Mouse (Mus musculus) liver, embryonic 16.5 days (tissue): ENCODE results near the gene Kcnn1. TPM values are rescaled to one million over a fixed set of nuclear protein-coding genes. Genes with fewer than 3 reads are reported as not detected.

ENCODE experiments used
- ATAC-seq: fragments of 200-750 bp; cut with Nextera tagmentation; 2 replicates; pipeline ENCODE4 v1.8.0; 2017; ENCODE audit warnings: low read depth, mild to moderate bottlenecking, moderate number of reproducible peaks, moderate library complexity
- H3K27ac ChIP-seq: fragments of 300-500 bp; sonication (generic); 2 replicates; pipeline ENCODE4 v1.5.1; 2014; ENCODE audit warnings: mild to moderate bottlenecking, low read length
- H3K27me3 ChIP-seq: fragments of 300-500 bp; sonication (generic); 2 replicates; pipeline ENCODE4 v1.6.1; 2014; ENCODE audit warnings: low read depth, low read length, mixed read lengths; ENCODE audit not compliant: control insufficient read depth, insufficient read depth
- H3K36me3 ChIP-seq: fragments of 300-500 bp; sonication (generic); 2 replicates; pipeline ENCODE4 v1.6.1; 2014; ENCODE audit warnings: mild to moderate bottlenecking; ENCODE audit not compliant: control insufficient read depth, insufficient read depth
- H3K4me1 ChIP-seq: fragments of 300-500 bp; sonication (generic); 2 replicates; pipeline ENCODE4 v1.6.1; 2014; ENCODE audit warnings: low read depth, low read length, mixed read lengths; ENCODE audit not compliant: control insufficient read depth
- H3K4me2 ChIP-seq: fragments of 300-500 bp; sonication (generic); 2 replicates; pipeline ENCODE4 v1.6.1; 2014; ENCODE audit warnings: low read depth, low read length, mixed read lengths
- H3K4me3 ChIP-seq: fragments of 300-500 bp; sonication (generic); 2 replicates; pipeline ENCODE4 v1.5.1; 2014; ENCODE audit warnings: low read depth, mild to moderate bottlenecking, low read length
- H3K9ac ChIP-seq: fragments of 300-500 bp; sonication (generic); 2 replicates; pipeline ENCODE4 v1.6.1; 2014; ENCODE audit warnings: low read depth, low read length
- H3K9me3 ChIP-seq: fragments of 300-500 bp; sonication (generic); replicated peaks from 2 replicates; pipeline ENCODE4 v1.6.1; 2016; ENCODE audit warnings: low read length; ENCODE audit not compliant: control insufficient read depth
- WGBS: fragments of 180-500 bp; shearing (Covaris S2); extraction: QIAGEN DNeasy Blood & Tissue Kit; methylation state at CpG from one replicate; pipeline ENCODE4 v1.1.7; 2014; ENCODE audit not compliant: insufficient replicate concordance; 5-methylcytosine and 5-hydroxymethylcytosine counted together
- polyA plus RNA-seq: library from polyadenylated mRNA; unstranded; fragments of >200 nt; fragmentation: Nextera tagmentation; extraction: Ambion mirVana; gene quantifications from 2 replicates; pipeline ENCODE4 v1.2.1, GENCODE M21; 2015

Gene Kcnn1
- polyA plus RNA-seq, 1 experiment from 2014 or later, result 0.46 TPM

- H3K27ac ChIP-seq, result no peak overlapping the region
- H3K9me3 ChIP-seq, result no peaks in the 10 kb centered on the region
- no peak overlapping the region for H3K4me3 ChIP-seq
- no peak overlapping the region for H3K9ac ChIP-seq
- peaks cover 22% of the 10 kb centered on the region for H3K36me3 ChIP-seq
- no peak for ATAC-seq
- H3K4me2 ChIP-seq, result no peak overlapping the region
- H3K4me1 ChIP-seq, result peaks cover 31% of the 10 kb centered on the region
- peaks cover 42% of the 10 kb centered on the region for H3K27me3 ChIP-seq
- 59% methylated on average over 2 of the region's 2 CpGs for WGBS
These were observed 31.3 kb upstream of the Kcnn1 start for GRCm38 (mm10) chr8:70894385-70894720.

GRCm38 (mm10) chr8:70893656-70894384 is 30.8 kb upstream of the Kcnn1 start:
- Histone ChIP-seq H3K36me3 (peaks cover 22% of the 10 kb centered on the region), H3K9ac (no peak overlapping the region), H3K9me3 (no peaks in the 10 kb centered on the region), H3K27me3 (peaks cover 42% of the 10 kb centered on the region), H3K4me1 (peaks cover 31% of the 10 kb centered on the region), H3K27ac (no peak overlapping the region), H3K4me3 (no peak overlapping the region), H3K4me2 (no peak overlapping the region)
- no peak for ATAC-seq
- WGBS, result 33% methylated on average over 12 of the region's 12 CpGs

- peaks cover 45% of the 10 kb centered on the region for H3K27me3 ChIP-seq
These were observed 30.0 kb upstream of the Kcnn1 start for GRCm38 (mm10) chr8:70892896-70893655.

DNA sequence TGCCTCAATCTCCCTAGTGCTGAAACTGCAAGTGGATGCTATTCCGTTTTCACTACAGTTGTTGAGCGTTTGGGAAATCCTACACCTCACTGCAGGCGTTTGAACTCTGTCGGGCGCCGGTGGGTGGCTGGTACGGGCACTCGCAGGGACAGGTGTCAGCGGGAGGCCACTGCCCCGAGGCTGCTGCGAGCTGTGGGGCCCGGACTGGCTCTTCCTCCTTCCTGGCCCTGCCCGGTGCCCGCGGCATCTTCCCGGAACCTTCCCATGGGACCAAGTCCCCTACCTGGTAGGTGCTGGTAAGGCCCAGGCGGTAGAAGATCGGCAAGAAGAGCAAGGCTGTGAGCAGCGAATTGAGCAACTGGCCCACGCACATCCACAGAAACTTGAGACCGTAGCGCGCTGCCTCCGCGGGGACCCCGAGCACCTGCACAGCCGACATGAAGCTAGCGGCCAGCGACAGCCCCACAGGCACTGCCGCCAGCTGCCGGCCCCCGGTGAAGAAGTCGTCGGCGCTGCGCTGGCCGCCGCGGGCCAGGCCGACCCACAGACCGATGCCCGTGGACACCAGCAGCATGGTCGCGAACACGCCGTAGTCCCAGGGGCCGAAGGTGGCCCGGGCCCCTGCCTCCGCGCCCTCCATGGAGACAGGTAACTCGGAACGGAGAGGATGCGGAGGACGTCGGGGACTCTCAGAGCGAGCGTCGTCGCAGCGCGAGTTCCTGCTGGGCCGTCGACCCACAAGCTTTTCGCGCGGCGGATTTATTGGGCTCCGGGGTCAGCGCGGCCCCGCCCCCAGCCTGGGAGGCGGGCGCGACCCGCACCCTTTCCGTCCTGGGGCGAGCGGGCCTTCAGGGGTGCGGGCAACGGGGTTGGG is 29.2 kb upstream of the Kcnn1 start, which contains the start of gene Slc5a5:
Gene Slc5a5 (minus strand): TSS at position 736 of the 874 bp plus-strand sequence.
- H3K27me3 ChIP-seq, result peaks cover 45% of the 10 kb centered on the region
- H3K9ac ChIP-seq, result no peak within 1 kb of the TSS; the same call in 1 of the 2 replicates
- peak within 1 kb of the TSS; percentile 14; the same call in 1 of the 2 replicates for H3K4me3 ChIP-seq
- no peak within 1 kb of the TSS for H3K4me2 ChIP-seq
- peaks cover 22% of the 10 kb centered on the region for H3K36me3 ChIP-seq
- H3K9me3 ChIP-seq, result no peaks in the 10 kb centered on the region
- no peak for ATAC-seq
- 5% methylated on average over 78 of the region's 80 CpGs for WGBS
- H3K27ac ChIP-seq, result no peak within 1 kb of the TSS
- H3K4me1 ChIP-seq, result peaks cover 32% of the 10 kb centered on the region

More at GRCm38 (mm10) chr8:70892896-70893655, 30.0 kb upstream of the Kcnn1 start:
- 23% methylated on average over 20 of the region's 20 CpGs for WGBS
- no peak overlapping the region for H3K4me2 ChIP-seq
- H3K9me3 ChIP-seq, result no peaks in the 10 kb centered on the region
- no peak overlapping the region for H3K27ac ChIP-seq
- H3K4me1 ChIP-seq, result peaks cover 27% of the 10 kb centered on the region
- no peak for ATAC-seq
- no peak overlapping the region; the same call in 1 of the 2 replicates for H3K4me3 ChIP-seq
- peaks cover 22% of the 10 kb centered on the region for H3K36me3 ChIP-seq
- H3K9ac ChIP-seq, result no peak overlapping the region; the same call in 1 of the 2 replicates

- peak; percentile 28 for ATAC-seq
- peaks cover 48% of the 10 kb centered on the region for H3K27me3 ChIP-seq
- no peak overlapping the region for H3K4me2 ChIP-seq
- peaks cover 22% of the 10 kb centered on the region for H3K36me3 ChIP-seq
- no peak overlapping the region for H3K9ac ChIP-seq
- no peak overlapping the region for H3K4me3 ChIP-seq
- peaks cover 30% of the 10 kb centered on the region for H3K4me1 ChIP-seq
- no peak overlapping the region for H3K27ac ChIP-seq
- WGBS, result 8% methylated on average over 21 of the region's 21 CpGs
- H3K9me3 ChIP-seq, result no peaks in the 10 kb centered on the region
These were observed 28.3 kb upstream of the Kcnn1 start for GRCm38 (mm10) chr8:70891356-70891755.

GRCm38 (mm10) chr8:70890656-70891055 is 27.6 kb upstream of the Kcnn1 start:
- H3K4me1 ChIP-seq, result peaks cover 23% of the 10 kb centered on the region
- no peak overlapping the region for H3K4me2 ChIP-seq
- H3K4me3 ChIP-seq, result no peak overlapping the region
- ATAC-seq, result no peak
- WGBS, result 84% methylated on average over 5 of the region's 5 CpGs
- peaks cover 55% of the 10 kb centered on the region for H3K27me3 ChIP-seq
- H3K36me3 ChIP-seq, result peaks cover 20% of the 10 kb centered on the region
- H3K9ac ChIP-seq, result no peak overlapping the region
- H3K9me3 ChIP-seq, result no peaks in the 10 kb centered on the region
- no peak overlapping the region for H3K27ac ChIP-seq

GRCm38 (mm10) chr8:70887669-70888068 is 24.6 kb upstream of the Kcnn1 start:
- H3K36me3 ChIP-seq, result no peaks in the 10 kb centered on the region
- H3K4me2 ChIP-seq, result 0 out of 2 replicates have a peak overlapping the region, but pooled peaks have one; percentile 3
- peaks cover 42% of the 10 kb centered on the region for H3K27me3 ChIP-seq
- H3K27ac ChIP-seq, result no peak overlapping the region
- no peak overlapping the region for H3K9ac ChIP-seq
- WGBS, result 7% methylated on average over 16 of the region's 18 CpGs
- peak; percentile 63 for ATAC-seq
- H3K4me1 ChIP-seq, result peaks cover 17% of the 10 kb centered on the region
- H3K9me3 ChIP-seq, result no peaks in the 10 kb centered on the region
- no peak overlapping the region for H3K4me3 ChIP-seq

GRCm38 (mm10) chr8:70885612-70886011 is 22.6 kb upstream of the Kcnn1 start:
- Histone ChIP-seq H3K27me3 (peaks cover 23% of the 10 kb centered on the region), H3K4me1 (peaks cover 5% of the 10 kb centered on the region), H3K4me3 (no peak overlapping the region), H3K4me2 (no peak overlapping the region), H3K27ac (no peak overlapping the region), H3K36me3 (no peaks in the 10 kb centered on the region), H3K9me3 (no peaks in the 10 kb centered on the region), H3K9ac (no peak overlapping the region)
- WGBS, result 15% methylated on average over 12 of the region's 12 CpGs
- ATAC-seq, result no peak
